15 mouse cellular contexts compared by ENCODE assay signal in genomic region chr7:84432151-84432550, GRCm38 (mm10). TPM values are rescaled to one million over a fixed set of nuclear protein-coding genes. Genes with fewer than 3 reads are reported as not detected.
DNase-seq lines count a peak whose midpoint lies in the region; ATAC-seq and TF ChIP-seq lines count a peak whose summit lies in the region.
"Had no signal": no experiment of that assay in that cellular context is flagged by ENCODE, and none has a peak within 500 bp of the region (broad histone marks: within the 10 kb centered on the region; RNA-seq: fewer than 3 reads in every experiment).

No protein-coding gene starts in this region.

- POLR2A ChIA-PET in Patski (lab: Charles Lee) = no interaction called here

- H3K27me3 ChIP-seq in Patski = no peaks in the 10 kb centered on the region
- H3K27me3 ChIP-seq: embryonic facial prominence, embryonic 13.5 days; liver, embryonic 12.5 days; neural tube, embryonic 15.5 days had no signal

- peak; percentile 76 for ATAC-seq in Patski
- ATAC-seq: intestine, embryonic 16.5 days; liver, embryonic 12.5 days had no signal

- in situ Hi-C loops in Patski (cut with MboI; ENCODE audit: low pct_unique_long_range_greater_than_20kb) = loop anchor here (5.0 to 10.0 kb wide), 2 partner anchors 347 to 530 kb away; partner anchors contain the start of gene Cemip

- no peak for TF ChIP-seq CTCF in Patski (IDR thresholded peaks at IDR 0.05)

- intact Hi-C loops in left cerebral cortex, postnatal 4 days (cut with DNase I) = no loop called here

- DNase-seq in left cerebral cortex, adult 11 months (ENCODE audit: low spot score) = peak; percentile 52
- no peak for DNase-seq in left cerebral cortex, postnatal 4 days
- DNase-seq in Patski (ENCODE audit: low read depth, low spot score) = no peak
- peak; percentile 39 to 61 for DNase-seq in frontal cortex, postnatal 36 days (ENCODE audit: low spot score in 2 of 2)
- peak; percentile 40 for DNase-seq in right cerebral cortex, postnatal 25 days
- no peak for DNase-seq in kidney, adult 11 months
- DNase-seq in ovary, adult 18-20 months (ENCODE audit: low spot score) = no peak
- DNase-seq: cerebellum, adult 11 months; kidney, postnatal 10 days; thymus, adult 2 months had no signal

- CTCF ChIA-PET in Patski (lab: Charles Lee) = interaction anchor here (0.9 to 2.0 kb wide), 3 partner anchors 10 to 15 kb away, joined by 3 to 4 read pairs (median 3); no protein-coding TSS in a partner anchor

RNA-seq across cellular contexts. Expression of gene Arnt2, which starts 22.2 kb away (rescaled TPM):
- 100 to 1,000 TPM; 209 to 210 TPM for total RNA-seq in left cerebral cortex, postnatal 4 days (2021)
- 118 TPM for polyA plus RNA-seq in Patski (2021)
- total RNA-seq: megakaryocyte progenitor cell, adult 5-6 weeks had no signal

Comparison
In these comparisons a context has a peak if more than half of its experiments do, and no peak if none do; other contexts are left out.
1. DNase-seq: peak in left cerebral cortex, adult 11 months (single experiment), frontal cortex, postnatal 36 days (2 of 2) and right cerebral cortex, postnatal 25 days (single experiment); none in left cerebral cortex, postnatal 4 days (single experiment), Patski (single experiment), kidney, adult 11 months (single experiment) and ovary, adult 18-20 months (single experiment).